In genomic region chr2:90678256-90679060, GRCm38 (mm10) we compare ENCODE assay signal across 8 mouse cellular contexts. TPM values are rescaled to one million over a fixed set of nuclear protein-coding genes. Genes with fewer than 3 reads are reported as not detected.
DNase-seq lines count a peak whose midpoint lies in the region; ATAC-seq lines count a peak whose summit lies in the region.

No protein-coding gene starts in this region.

- peak; percentile 53; the same call in 1 of the 2 replicates for ATAC-seq in heart, embryonic 12.5 days (ENCODE audit: insufficient number of reproducible peaks, low FRiP score)
- ATAC-seq in stomach, embryonic 16.5 days (ENCODE audit: insufficient read depth, low FRiP score), result peak; percentile 16; the same call in 1 of the 2 replicates

- H3K27ac ChIP-seq in heart, embryonic 12.5 days (ENCODE audit: poor library complexity, severe bottlenecking), result peak overlapping the region; percentile 97
- peak overlapping the region; percentile 98 for H3K27ac ChIP-seq in stomach, embryonic 16.5 days (ENCODE audit: low read length)

- intact Hi-C loops in gastrocnemius, postnatal 36 days (cut with DNase I), result no loop called here

- no peak for DNase-seq in heart, adult 8-10 months (ENCODE audit: low spot score)
- peak; percentile 27 for DNase-seq in CD4-positive helper T cell, adult 2 months (ENCODE audit: low read depth, low spot score)
- DNase-seq in c-Kit-negative CD71-positive TER-119-positive erythroid progenitor cells, embryonic 14.5 days (ENCODE audit: low read depth, low spot score), result peak; percentile 47
- peak; percentile 7 for DNase-seq in heart, postnatal 4 days
- DNase-seq in lung, postnatal 36 days, result peak; percentile 12
- DNase-seq in gastrocnemius, postnatal 36 days, result no peak

- H3K9ac ChIP-seq in heart, embryonic 12.5 days, result peak overlapping the region; percentile 90
- peak overlapping the region; percentile 90 for H3K9ac ChIP-seq in stomach, embryonic 16.5 days (ENCODE audit: low read length)

- no peaks in the 10 kb centered on the region for H3K9me3 ChIP-seq in heart, embryonic 12.5 days (replicated peaks)
- H3K9me3 ChIP-seq in stomach, embryonic 16.5 days (replicated peaks; ENCODE audit: control insufficient read depth, low read length), result no peaks in the 10 kb centered on the region

- peaks cover 19% of the 10 kb centered on the region for H3K36me3 ChIP-seq in heart, embryonic 12.5 days
- no peaks in the 10 kb centered on the region for H3K36me3 ChIP-seq in stomach, embryonic 16.5 days (ENCODE audit: control insufficient read depth, insufficient read depth, low read length)

- peak overlapping the region; percentile 98 for H3K4me2 ChIP-seq in heart, embryonic 12.5 days
- peak overlapping the region; percentile 55 for H3K4me2 ChIP-seq in stomach, embryonic 16.5 days (ENCODE audit: low read depth, low read length)

- H3K4me3 ChIP-seq in heart, embryonic 12.5 days, result peak overlapping the region; percentile 96
- peak overlapping the region; percentile 99 for H3K4me3 ChIP-seq in stomach, embryonic 16.5 days (replicated peaks; ENCODE audit: low read length)

- 28% methylated on average over 26 of the region's 26 CpGs for WGBS in heart, embryonic 12.5 days
- 28% methylated on average over 26 of the region's 26 CpGs for WGBS in stomach, embryonic 16.5 days

- no peaks in the 10 kb centered on the region for H3K27me3 ChIP-seq in heart, embryonic 12.5 days (replicated peaks)
- no peaks in the 10 kb centered on the region for H3K27me3 ChIP-seq in stomach, embryonic 16.5 days (ENCODE audit: control insufficient read depth, insufficient read depth, low read length)

- peaks cover 13% of the 10 kb centered on the region for H3K4me1 ChIP-seq in heart, embryonic 12.5 days (replicated peaks)
- peaks cover 12% of the 10 kb centered on the region; the same call in 1 of the 2 replicates for H3K4me1 ChIP-seq in stomach, embryonic 16.5 days (ENCODE audit: control insufficient read depth, insufficient read depth, low read length)

RNA-seq across cellular contexts. Expression of gene Nup160, which starts 1.4 kb away (rescaled TPM):
- 34.7 and 34.8 TPM in 2 replicates for polyA plus RNA-seq in heart, embryonic 12.5 days (2016; fragmentation: Nextera tagmentation; extraction: Ambion mirVana)
- total RNA-seq in heart, adult 8-10 months (2022), result 10 to 100 TPM in 3 of 4 experiments, 1 to 10 TPM in 1; 9.6 to 14.1 (median 13.6) TPM
- 10 to 100 TPM; 15.3 to 18.1 TPM for total RNA-seq in heart, postnatal 4 days (2021)
- 41.0 and 43.4 TPM in 2 replicates for polyA plus RNA-seq in stomach, embryonic 16.5 days (2015; fragmentation: Nextera tagmentation; extraction: Ambion mirVana)
- 10 to 100 TPM in 1 of 2 experiments, 1 to 10 TPM in 1; 9.9 to 13.6 TPM for total RNA-seq in gastrocnemius, postnatal 36 days (2021)

Comparison
In these comparisons a context has a peak if more than half of its experiments do, and no peak if none do; other contexts are left out.
1. DNase-seq: peak in CD4-positive helper T cell, adult 2 months (single experiment), c-Kit-negative CD71-positive TER-119-positive erythroid progenitor cells, embryonic 14.5 days (single experiment), heart, postnatal 4 days (single experiment) and lung, postnatal 36 days (single experiment); none in heart, adult 8-10 months (single experiment) and gastrocnemius, postnatal 36 days (0 of 2).